Mouse (Mus musculus): ENCODE measurements around the gene Dhrs11. TPM values are rescaled to one million over a fixed set of nuclear protein-coding genes. Genes with fewer than 3 reads are reported as not detected.

Dhrs11 gene
- polyA plus RNA-seq, 1 experiment from 2014 or later: 4.1 TPM

- DNase-seq (ENCODE audit: low spot score) (peak; percentile 90), ATAC-seq (peak; percentile 91)
- Histone ChIP-seq H3K27ac (ENCODE audit: low read depth, low read length) (no peak overlapping the region), H3K4me3 (ENCODE audit: low read depth, low read length) (no peak overlapping the region), H3K9me3 (replicated peaks; ENCODE audit: control insufficient read depth, low read length) (no peaks in the 10 kb centered on the region), H3K36me3 (ENCODE audit: control insufficient read depth, insufficient read depth, low read length) (no peaks in the 10 kb centered on the region), H3K27me3 (replicated peaks; ENCODE audit: control insufficient read depth, insufficient read depth, low read length) (peaks cover 52% of the 10 kb centered on the region), H3K9ac (ENCODE audit: low read length) (no peak overlapping the region), H3K4me1 (ENCODE audit: control insufficient read depth, insufficient read depth, low read length) (peaks cover 20% of the 10 kb centered on the region), H3K4me2 (ENCODE audit: low read length) (peak overlapping the region; percentile 36)
- under 1% methylated on average over 19 of the region's 19 CpGs for WGBS
Measured at GRCm38 (mm10) chr11:84780143-84780870, 48.5 kb downstream of the Dhrs11 start.

GRCm38 (mm10) chr11:84775560-84775959 lies 53.2 kb downstream of the Dhrs11 start:
- H3K4me1 ChIP-seq (ENCODE audit: control insufficient read depth, insufficient read depth, low read length): peaks cover 25% of the 10 kb centered on the region
- no peaks in the 10 kb centered on the region for H3K9me3 ChIP-seq (replicated peaks; ENCODE audit: control insufficient read depth, low read length)
- H3K36me3 ChIP-seq (ENCODE audit: control insufficient read depth, insufficient read depth, low read length): no peaks in the 10 kb centered on the region
- peaks cover 63% of the 10 kb centered on the region for H3K27me3 ChIP-seq (replicated peaks; ENCODE audit: control insufficient read depth, insufficient read depth, low read length)
- H3K4me2 ChIP-seq (ENCODE audit: low read length): no peak overlapping the region
- ATAC-seq (peak; percentile 57), DNase-seq (ENCODE audit: low spot score) (peak; percentile 92)
- H3K9ac ChIP-seq (ENCODE audit: low read length): no peak overlapping the region; the same call in 1 of the 2 replicates
- H3K4me3 ChIP-seq (ENCODE audit: low read depth, low read length): no peak overlapping the region
- 3% methylated on average over 4 of the region's 4 CpGs for WGBS
- H3K27ac ChIP-seq (ENCODE audit: low read depth, low read length): no peak overlapping the region

GRCm38 (mm10) chr11:84774870-84775514 lies 53.8 kb downstream of the Dhrs11 start:
- H3K36me3 ChIP-seq (ENCODE audit: control insufficient read depth, insufficient read depth, low read length): no peaks in the 10 kb centered on the region
- no peak overlapping the region for H3K9ac ChIP-seq (ENCODE audit: low read length)
- H3K4me2 ChIP-seq (ENCODE audit: low read length): no peak overlapping the region
- peaks cover 22% of the 10 kb centered on the region for H3K4me1 ChIP-seq (ENCODE audit: control insufficient read depth, insufficient read depth, low read length)
- DNase-seq (ENCODE audit: low spot score) (no peak), ATAC-seq (peak; percentile 57)
- H3K4me3 ChIP-seq (ENCODE audit: low read depth, low read length): no peak overlapping the region
- WGBS: 29% methylated on average over 13 of the region's 13 CpGs
- H3K27ac ChIP-seq (ENCODE audit: low read depth, low read length): peak overlapping the region; percentile 48; the same call in 1 of the 2 replicates
- peaks cover 64% of the 10 kb centered on the region for H3K27me3 ChIP-seq (replicated peaks; ENCODE audit: control insufficient read depth, insufficient read depth, low read length)
- H3K9me3 ChIP-seq (replicated peaks; ENCODE audit: control insufficient read depth, low read length): no peaks in the 10 kb centered on the region

Other genes starting within 250 kb of the Dhrs11 start
- 10.5 and 12.1 TPM in 2 replicates for gene Mrm1, start 9.5 kb downstream of the Dhrs11 start, polyA plus RNA-seq (2014; fragmentation: Nextera tagmentation; extraction: Ambion mirVana)
- 55.2 and 63.8 TPM in 2 replicates for gene Ggnbp2, start 41.8 kb upstream of the Dhrs11 start, polyA plus RNA-seq (2014; fragmentation: Nextera tagmentation; extraction: Ambion mirVana)
- gene Myo19, start 51.2 kb upstream of the Dhrs11 start, polyA plus RNA-seq (2014; fragmentation: Nextera tagmentation; extraction: Ambion mirVana): 5.2 and 5.7 TPM in 2 replicates
- 3.8 and 4.4 TPM in 2 replicates for gene Pigw, start 51.3 kb upstream of the Dhrs11 start, polyA plus RNA-seq (2014; fragmentation: Nextera tagmentation; extraction: Ambion mirVana)
- gene Znhit3, start 87.4 kb upstream of the Dhrs11 start, polyA plus RNA-seq (2014; fragmentation: Nextera tagmentation; extraction: Ambion mirVana): 70.7 and 78.3 TPM in 2 replicates
- 2.7 and 3.8 TPM in 2 replicates for gene Car4, start 128.8 kb upstream of the Dhrs11 start, polyA plus RNA-seq (2014; fragmentation: Nextera tagmentation; extraction: Ambion mirVana)

Data from forebrain, embryonic 14.5 days (tissue).